Mouse (Mus musculus) left cerebral cortex, adult 2 months (tissue): ENCODE results near the gene Lrrc8e. TPM values are rescaled to one million over a fixed set of nuclear protein-coding genes. Genes with fewer than 3 reads are reported as not detected.

Experiments used
- DNase-seq, 2 experiments: peaks; one replicate each; pipeline ENCODE4 v3.0.0; 2021 to 2022; ENCODE audit warnings: low spot score in 2 of 2, mixed read lengths in 1 of 2; ENCODE audit errors: extremely low spot score in 1 of 2
- H3K27ac ChIP-seq: fragments of 200-600 bp; 2 replicates; pipeline ENCODE4 v1.8.1; 2022
- H3K4me3 ChIP-seq: fragments of 200-600 bp; 2 replicates; pipeline ENCODE4 v1.8.1; 2022
- CTCF ChIP-seq: fragments of 200-600 bp; IDR thresholded peaks from 2 replicates; pipeline ENCODE4 v1.8.1; 2022; ENCODE audit warnings: antibody characterized with exemption, mild to moderate bottlenecking, moderate library complexity
- intact Hi-C: fragments of 180-260 bp; cut with DNase I; formaldehyde crosslinking; loops from one replicate; pipeline ENCODE4 v1.15.1; 2025
- long read RNA-seq, 2 experiments: library from polyadenylated mRNA; stranded (forward); transcript quantifications; one replicate each; pipeline ENCODE4 v2.0.0; 2021; ENCODE audit warnings: borderline mapping rate in 2 of 2
- total RNA-seq, 2 experiments: library from RNA; stranded (reverse); gene quantifications; 2 replicates each; pipeline ENCODE4 v1.2.3; 2021

Gene Lrrc8e
- total RNA-seq, result not detected
- long read RNA-seq, experiment 1, result 0 reads
- long read RNA-seq, experiment 2, result 0 reads

DNA sequence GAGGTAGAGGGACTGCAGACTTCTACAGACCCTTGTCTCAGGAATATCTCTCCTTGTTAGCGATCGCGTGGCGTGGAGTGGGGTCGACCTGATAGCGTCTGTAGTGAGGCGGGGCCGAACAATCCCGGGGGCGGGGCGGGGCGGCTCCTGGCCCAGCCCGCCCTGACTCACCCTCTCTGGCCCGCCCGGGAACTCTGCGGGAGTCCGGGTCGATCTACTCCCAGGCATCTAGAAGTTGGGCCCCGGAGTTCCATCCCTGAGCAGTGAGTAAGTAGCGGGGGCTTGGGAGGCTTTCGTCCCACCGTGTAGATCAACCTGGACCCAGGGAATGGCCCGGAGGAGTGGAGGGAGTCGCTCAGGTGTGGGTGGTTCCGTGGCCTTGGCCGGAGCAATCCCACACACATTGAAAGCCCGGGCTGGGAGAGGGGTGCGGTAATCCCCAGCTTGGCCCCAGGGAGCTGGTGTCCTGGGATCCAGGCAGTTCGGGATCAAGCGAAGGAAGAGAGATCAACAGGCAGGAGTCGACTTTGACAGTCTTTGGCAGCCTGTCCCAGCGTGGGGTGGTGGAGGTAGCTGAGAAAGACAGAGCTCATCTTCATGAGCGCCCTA is at the start of gene Lrrc8e:
Lrrc8e (plus strand) TSS at position 89 of the 609 bp plus-strand sequence.
- TF ChIP-seq CTCF, result no peak
- Histone ChIP-seq H3K27ac (no peak within 1 kb of the TSS), H3K4me3 (no peak within 1 kb of the TSS)
- DNase-seq, result no peak
- intact Hi-C loops, result no loop called here

DNA sequence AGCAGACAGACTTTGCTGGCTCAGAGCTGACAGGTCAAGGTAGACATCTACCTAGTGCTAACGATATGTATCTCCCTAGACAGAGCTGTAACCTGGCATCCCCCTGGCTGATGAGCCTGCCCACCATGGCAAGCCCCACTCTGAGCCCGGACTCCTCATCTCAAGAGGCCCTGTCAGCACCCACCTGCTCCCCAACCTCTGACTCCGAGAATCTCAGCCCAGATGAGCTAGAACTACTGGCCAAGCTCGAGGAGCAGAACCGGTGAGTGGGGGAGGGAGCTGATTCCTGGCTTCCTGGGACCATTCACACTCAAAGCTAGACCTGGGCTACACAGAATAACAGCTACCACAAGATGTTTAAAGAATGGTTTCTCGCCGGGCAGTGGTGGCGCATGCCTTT is 43.2 kb upstream of the Lrrc8e start:
- TF ChIP-seq CTCF, result no peak
- no peak overlapping the region; the same call in 1 of the 2 replicates for H3K27ac ChIP-seq
- H3K4me3 ChIP-seq, result no peak overlapping the region
- intact Hi-C loops, result no loop called here
- DNase-seq, result no peak

DNA sequence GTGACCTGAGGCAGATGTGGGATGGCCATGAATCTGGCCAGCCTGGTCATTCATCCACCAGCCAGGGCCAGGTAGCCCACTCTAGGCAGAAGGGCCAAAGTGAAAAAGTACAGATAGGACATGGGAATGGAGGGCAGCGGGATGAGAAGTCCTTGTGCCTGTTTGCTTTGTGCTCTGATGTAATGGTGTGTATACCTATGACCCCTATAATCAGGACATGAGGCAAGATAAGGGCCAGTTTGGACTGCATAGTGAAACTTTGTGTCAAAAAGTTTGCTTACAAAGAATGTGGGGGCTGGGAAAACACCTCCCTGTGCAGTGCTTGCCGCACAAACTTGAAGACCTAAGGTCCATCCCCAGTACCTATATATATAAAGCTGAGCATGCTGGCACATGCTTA is 40.5 kb upstream of the Lrrc8e start:
- intact Hi-C loops, result no loop called here
- H3K4me3 ChIP-seq, result no peak overlapping the region
- DNase-seq, result no peak
- H3K27ac ChIP-seq, result no peak overlapping the region
- no peak for TF ChIP-seq CTCF

DNA sequence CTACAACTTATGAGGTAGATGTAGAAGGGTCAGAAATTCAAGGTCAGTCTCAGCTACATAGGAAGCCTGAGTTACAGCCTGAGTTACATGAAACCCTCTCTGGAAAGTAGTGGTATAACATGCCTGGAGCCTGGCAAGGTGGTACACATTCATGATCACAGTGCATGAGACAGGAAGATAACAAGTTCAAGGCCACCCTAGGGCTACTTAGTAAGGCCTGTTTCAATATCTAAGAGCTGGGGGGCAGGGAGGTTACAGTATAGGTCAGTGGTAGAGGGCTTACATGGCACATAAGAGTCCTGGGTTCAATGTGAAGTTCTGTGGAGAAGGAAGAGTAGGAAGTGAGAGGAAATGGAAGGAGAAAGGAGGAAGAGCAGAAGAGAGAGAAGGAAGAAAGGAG is 38.0 kb upstream of the Lrrc8e start:
- no peak for TF ChIP-seq CTCF
- Histone ChIP-seq H3K4me3 (no peak overlapping the region), H3K27ac (peak overlapping the region; percentile 34; the same call in 1 of the 2 replicates)
- no peak for DNase-seq
- intact Hi-C loops, result no loop called here

DNA sequence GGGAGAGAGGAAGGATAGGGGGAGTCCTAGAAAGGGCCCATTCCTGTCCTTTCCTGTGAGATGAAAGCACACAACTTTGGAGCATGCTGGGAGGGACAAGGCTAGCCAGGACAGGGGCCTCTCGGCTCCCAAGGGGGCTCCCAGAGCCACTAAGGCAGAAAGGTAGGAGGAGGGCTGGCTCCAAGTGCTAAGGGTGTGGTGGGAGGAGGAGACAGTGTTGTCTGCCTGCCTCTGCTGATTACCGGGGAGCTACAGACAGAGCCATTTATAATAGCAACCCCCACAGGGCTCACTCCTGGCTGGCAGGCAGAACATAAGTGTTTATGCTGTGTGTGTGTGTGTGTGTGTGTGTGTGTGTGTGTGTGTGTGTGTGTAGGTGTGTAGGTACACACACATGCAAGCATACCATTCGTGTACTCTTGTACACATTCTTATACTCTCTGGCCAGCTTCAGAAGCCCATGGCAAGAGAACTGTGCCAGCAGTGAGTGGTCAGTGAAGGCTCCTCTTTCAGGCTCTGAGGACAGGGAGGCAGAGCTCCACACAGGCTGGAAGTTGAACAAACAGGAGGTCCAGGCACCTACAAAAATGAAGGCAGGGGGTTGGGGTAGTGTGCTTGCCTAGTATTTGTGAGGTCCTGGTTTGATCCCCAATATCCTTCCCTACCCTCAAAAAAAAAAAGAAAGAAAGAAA is 37.5 kb upstream of the Lrrc8e start:
- Histone ChIP-seq H3K27ac (peak overlapping the region; percentile 34; the same call in 1 of the 2 replicates), H3K4me3 (no peak overlapping the region)
- intact Hi-C loops, result no loop called here
- TF ChIP-seq CTCF, result no peak
- no peak for DNase-seq

DNA sequence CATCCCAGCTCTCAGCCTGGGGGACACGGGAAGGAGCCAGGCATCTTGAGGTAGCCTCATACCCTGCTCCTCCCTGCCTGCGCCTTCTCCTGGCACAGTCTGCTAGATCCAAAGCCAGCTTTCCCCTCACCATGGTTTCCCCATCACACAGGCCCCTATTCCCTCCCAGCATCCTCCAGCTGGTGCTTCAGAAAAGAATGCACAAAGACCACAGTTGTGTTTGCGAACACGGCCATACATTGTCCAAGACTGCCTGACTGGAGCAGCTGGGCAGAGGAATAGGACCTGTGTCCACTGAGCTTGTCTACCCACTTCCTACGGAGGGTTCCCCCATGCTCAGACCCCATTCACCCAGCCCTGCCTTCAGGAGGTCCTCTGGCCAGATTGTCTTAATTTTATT is 34.3 kb upstream of the Lrrc8e start:
- DNase-seq, result no peak
- H3K4me3 ChIP-seq, result no peak overlapping the region
- intact Hi-C loops, result no loop called here
- H3K27ac ChIP-seq, result peak overlapping the region; percentile 76
- no peak for TF ChIP-seq CTCF

DNA sequence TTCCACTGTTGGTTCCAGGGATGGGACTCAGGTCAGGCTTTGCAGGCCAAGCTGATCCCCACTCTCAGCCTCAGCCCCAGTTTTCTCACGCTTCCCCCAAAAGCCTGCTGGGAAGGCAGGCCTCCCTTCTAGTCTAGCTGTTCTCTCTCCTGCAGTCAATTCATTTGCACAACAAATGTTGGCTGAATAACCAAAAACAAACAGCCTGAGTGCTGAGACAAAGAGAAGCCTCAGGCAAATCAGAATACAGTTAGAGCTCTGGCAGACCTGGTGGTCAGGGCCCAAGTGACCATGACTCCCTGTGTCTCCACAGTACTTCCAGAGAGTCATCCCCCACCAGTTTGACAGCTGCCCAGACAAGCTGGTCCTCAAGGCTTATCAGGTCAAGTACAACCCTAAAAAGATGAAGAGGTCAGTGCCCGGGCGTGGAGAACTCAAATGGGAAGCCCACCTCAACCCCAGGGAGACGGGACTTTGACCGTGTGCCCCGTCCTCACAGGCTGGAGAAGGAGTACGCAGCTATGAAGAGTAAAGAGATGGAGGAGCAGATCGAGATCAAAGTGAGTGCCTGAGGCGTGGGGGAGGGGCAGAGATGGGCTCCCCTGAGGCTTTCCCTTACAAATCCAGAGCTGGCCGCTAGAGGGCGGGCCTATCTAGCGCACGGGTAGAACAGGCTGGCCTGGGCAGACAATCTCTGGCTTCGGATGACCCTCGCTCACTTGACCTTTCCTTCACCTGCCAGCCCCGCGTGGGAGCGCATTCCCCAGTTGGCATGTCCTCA is 33.6 kb upstream of the Lrrc8e start:
- peak; percentile 89 to 93 for DNase-seq
- peak overlapping the region; percentile 76 for H3K27ac ChIP-seq
- peak; percentile 97 for TF ChIP-seq CTCF
- intact Hi-C loops, result no loop called here
- H3K4me3 ChIP-seq, result no peak overlapping the region

DNA sequence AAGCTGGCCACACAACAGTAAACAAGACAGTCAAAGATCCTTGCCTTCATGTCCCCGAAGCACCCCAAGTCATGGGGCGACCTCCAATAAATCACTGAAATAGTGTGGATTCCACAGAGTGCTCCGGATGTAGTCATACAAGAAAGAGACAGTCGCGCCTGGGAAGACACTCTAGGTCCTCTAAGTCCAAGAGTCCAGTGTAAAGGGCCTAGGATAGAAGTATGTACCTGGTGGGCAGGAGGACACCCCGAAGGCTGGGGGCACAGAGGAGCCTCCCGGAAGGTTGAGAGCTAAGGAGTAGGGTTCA is 33.1 kb upstream of the Lrrc8e start:
- intact Hi-C loops, result no loop called here
- Histone ChIP-seq H3K27ac (peak overlapping the region; percentile 76), H3K4me3 (no peak overlapping the region)
- no peak for TF ChIP-seq CTCF
- no peak for DNase-seq

DNA sequence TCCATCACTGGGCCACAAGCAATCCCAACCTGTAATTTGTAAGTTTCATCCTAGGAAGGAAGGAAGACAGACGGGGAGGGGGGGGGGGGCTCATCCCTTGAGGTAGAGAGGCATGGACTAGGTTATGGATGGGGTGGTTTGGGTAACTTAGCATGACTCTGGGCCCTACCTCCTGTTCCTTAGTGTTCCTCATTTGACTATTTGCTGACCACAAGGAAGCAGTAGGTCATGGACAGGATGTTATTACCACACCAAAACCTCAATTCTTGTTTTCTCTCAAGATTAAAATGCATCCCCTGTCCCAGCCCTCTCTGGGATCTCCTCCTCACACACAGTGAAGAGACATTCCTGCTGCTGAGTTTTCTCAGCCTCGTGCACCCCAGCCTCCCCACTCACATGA is 25.3 kb upstream of the Lrrc8e start:
- H3K4me3 ChIP-seq, result no peak overlapping the region
- intact Hi-C loops, result no loop called here
- no peak overlapping the region for H3K27ac ChIP-seq
- no peak for DNase-seq
- no peak for TF ChIP-seq CTCF

DNA sequence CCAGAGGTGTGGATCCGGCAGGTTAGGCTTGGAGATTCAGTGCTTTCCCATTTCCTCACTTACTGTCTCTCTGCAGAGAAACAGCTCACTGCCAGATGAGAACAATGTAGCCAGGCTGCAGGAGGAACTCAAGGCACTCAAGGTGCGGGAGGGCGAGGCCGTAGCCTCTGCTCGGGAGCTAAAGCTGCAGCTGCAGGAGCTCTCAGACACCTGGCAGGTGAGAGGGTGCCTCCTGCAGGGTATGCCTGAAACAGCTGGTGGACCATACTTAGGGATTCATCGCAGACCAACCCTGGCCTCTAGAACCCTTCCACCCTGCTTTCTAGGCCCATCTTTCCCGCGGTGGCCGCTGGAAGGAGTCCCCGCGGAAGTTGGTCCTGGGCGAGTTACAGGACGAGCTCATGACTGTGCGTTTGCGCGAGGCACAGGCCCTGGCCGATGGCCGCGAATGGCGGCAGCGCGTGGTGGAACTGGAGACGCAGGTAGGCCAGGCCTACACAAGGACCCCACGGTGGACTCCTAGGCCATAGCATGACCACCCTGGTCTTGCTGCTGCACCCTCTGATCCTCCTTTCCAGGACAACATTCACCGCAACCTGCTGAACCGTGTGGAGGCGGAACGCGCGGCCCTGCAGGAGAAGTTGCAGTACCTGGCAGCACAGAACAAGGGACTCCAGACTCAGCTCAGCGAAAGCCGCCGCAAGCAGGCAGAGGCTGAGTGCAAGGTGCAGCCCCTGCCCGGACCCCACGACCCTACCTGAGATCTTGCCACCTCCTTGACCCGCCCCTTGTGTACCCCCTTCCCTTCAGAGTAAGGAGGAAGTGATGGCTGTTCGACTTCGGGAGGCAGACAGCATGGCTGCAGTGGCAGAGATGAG is 21.1 kb upstream of the Lrrc8e start:
- no peak for TF ChIP-seq CTCF
- peak overlapping the region; percentile 73 for H3K27ac ChIP-seq
- no peak overlapping the region for H3K4me3 ChIP-seq
- no peak for DNase-seq
- intact Hi-C loops, result no loop called here

DNA sequence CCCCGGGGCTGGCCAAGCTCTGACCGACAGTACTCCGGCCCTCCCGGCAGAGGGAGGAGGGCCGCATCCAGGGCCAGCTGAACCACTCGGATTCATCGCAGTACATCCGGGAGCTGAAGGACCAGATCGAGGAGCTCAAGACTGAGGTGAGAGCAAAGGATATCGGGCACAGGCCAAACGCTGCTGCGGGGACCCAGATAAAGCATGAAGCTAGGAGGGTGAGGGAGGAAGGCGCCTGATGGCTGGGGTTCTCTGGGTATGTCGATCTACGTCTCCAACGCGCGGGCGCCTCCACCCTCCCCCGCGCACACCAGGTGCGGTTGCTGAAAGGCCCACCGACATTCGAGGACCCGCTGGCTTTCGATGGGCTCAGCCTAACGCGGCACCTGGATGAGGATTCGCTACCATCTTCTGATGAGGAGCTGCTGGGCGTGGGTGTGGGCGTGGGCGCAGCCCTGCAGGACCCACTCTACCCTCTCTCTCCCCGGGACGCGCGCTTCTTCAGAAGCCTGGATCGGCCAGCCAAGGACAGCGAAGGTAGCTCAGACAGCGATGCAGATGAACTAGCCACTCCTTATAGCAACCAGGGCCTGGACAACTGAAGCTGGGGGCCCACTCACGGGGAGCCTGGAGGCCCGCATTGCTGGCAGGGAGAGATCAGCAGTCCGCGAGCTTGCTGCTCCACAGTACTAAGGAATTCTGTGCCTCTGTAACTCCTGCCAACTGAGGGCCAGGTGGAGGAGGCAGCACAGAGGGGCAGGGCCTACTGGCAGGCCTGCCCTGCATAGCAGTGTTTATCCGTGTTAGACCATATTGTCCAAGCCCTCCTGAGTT is 20.2 kb upstream of the Lrrc8e start:
- DNase-seq, result peak in 1 of 2 experiments; percentile 60
- no peak for TF ChIP-seq CTCF
- H3K4me3 ChIP-seq, result no peak overlapping the region
- H3K27ac ChIP-seq, result peak overlapping the region; percentile 73
- intact Hi-C loops, result no loop called here
